Mouse (Mus musculus): ENCODE results near the gene Sptbn1. TPM values are rescaled to one million over a fixed set of nuclear protein-coding genes. Genes with fewer than 3 reads are reported as not detected.

Gene Sptbn1
- polyA plus RNA-seq, 1 experiment = 4.7 TPM

DNA sequence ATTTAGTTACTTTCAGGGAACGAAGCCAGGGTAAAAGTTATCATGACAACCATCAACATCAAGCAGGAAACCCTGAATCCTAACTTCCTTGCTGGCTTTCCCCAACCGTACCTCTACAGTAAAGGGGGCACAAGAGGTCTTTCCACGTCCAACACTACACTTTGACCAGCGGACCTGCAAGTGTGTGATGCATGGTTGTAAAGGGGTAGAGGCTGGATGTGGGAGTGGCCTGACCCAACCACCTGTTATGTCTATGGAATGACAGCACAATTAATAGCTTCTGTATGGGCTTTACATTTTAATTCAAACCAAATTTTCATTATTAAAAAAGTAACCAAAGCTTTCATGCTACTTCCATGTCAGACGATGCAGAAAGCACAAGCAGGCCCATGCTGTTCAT is 96.8 kb downstream of the Sptbn1 start:
- TF ChIP-seq GATA1 (IDR thresholded peaks at IDR 0.05; ENCODE audit: low read length) = no peak

DNA sequence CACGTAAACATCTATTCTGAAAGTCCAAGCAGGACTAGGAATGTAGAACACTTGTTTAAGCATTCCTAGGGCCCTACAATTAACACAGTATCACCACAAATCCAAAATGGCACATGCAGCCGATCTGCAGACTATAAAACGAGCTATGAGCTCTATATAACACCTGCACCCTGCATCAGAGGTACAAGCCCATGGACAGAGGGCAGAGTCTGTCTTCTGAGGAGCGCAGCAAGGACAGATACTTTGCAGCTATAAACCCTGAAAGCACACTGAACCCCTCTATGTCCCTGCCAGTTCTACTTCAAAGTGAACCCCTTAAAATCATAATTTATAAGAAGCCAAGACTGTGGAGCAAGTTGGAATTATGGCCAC is 101.4 kb downstream of the Sptbn1 start:
- TF ChIP-seq GATA1 (IDR thresholded peaks at IDR 0.05; ENCODE audit: low read length) = no peak

DNA sequence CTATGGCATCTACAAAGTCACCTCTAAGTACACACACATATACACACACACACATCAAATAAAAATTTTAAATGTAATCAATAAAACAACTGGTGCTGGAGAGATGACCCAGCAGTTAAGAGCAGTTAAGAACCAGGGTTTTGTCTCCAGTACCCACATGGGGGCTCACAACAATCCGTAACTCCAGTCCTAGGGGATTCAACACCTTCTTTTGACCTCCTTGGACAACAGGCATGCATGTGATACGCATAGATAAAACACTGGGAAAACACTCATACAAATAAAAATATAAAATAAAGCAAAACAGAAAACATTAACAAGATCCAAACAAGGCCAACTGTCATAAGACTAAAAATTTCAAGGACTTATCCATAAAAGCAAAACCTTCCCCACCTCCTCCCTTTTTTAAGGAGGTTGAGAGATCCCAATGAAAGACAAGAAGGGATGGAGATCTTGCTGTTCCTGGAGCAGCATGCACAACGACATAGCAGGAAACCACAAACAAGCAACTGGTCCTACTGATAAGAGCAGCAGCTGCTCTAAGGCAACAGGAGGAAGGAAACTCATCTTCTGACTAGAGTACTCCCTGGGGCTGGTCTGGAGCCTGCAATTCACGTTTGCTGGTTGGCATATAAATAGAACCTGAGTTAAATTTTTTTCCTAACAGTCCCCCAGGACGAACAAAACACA is 102.0 kb downstream of the Sptbn1 start:
- peak; percentile 94 for TF ChIP-seq GATA1 (IDR thresholded peaks at IDR 0.05; ENCODE audit: low read length)

DNA sequence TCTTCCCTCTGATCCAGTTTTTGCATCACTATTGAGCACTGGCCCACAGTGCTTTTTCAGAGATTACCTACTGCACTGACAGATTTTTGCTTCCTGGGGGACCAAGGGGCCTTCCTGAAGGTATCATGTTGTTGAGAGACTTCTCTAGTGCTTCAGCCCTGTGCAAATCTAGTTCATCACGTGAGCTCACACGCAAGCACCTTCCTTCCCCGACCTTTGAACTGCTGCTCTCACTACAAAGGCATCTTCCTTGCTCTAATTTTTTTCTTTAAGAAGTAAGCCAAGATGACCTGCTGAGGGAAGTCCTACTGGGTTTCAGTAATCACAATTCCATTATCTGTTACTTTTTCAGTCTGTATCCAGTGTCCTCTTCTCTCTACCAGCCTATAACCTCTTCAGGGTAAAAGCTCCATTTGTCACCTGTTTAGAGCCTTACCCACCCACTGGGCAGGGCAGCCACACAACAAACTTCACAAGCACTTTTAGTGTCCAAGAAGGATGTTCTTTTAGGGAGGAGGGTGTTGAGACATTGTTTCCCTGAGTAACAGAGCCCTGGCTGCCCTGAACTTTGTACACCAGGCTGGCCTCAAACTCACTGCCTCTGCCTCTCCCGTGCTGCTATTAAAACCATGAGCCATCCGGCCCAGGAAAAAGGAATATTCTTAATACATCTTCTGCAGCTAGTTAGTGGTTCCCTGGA is 103.3 kb downstream of the Sptbn1 start:
- TF ChIP-seq GATA1 (IDR thresholded peaks at IDR 0.05; ENCODE audit: low read length) = no peak

DNA sequence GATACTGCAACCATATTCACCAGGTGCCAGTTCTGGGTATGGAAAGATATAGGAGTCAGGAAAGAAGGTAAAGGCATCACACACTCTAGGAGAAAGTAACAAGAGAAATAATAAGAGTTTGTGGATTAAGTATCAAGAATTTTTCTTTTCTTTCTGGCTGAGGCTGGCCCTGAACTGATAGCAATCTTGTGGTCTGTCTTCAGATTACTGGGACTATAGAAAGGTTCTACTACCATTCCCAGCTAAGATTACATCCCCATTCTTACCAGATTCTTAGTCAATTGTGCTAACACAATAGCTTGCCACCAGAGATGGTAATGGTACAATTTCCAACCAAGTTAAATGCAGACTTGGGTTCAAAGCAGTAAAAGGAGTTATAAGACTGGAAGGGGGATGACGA is 104.1 kb downstream of the Sptbn1 start:
- no peak for TF ChIP-seq GATA1 (IDR thresholded peaks at IDR 0.05; ENCODE audit: low read length)

DNA sequence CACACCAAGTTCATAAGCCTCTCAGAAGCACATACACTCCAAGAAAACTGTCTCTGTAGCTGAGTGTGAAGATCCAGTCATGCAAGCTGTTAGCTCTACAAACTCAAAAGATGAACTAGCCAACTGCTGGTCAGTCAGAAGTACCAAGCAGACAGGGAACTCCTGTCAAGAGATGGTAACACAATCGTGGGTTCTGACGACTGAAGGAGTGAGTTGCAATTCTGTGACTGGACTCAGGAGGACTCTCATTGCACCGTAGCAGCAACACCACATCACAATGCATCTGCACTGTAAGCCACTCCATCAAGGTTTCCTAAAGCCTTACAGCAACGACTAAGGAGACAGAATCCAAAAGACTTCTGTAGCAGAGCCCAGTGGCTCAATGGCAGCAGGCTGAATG is 104.9 kb downstream of the Sptbn1 start:
- no peak for TF ChIP-seq GATA1 (IDR thresholded peaks at IDR 0.05; ENCODE audit: low read length)

DNA sequence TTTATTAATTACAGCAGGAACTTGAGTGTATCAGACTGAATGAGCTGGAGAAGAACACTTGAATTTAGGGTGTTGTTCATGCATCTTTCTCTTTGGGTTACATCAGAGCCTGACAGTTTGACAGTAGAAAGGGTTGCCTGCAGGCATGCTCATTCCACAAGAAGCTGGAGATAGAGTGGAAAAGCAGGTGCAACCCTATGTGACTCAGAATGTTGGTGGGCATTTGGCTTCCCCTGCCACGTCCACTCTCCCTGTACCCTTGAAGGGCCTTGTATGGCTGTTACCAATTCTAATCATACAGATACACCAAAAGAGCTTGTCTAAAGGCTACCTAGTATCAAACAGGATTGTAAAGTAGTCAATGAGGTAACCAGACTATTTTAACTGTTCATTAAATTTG is 106.2 kb downstream of the Sptbn1 start:
- TF ChIP-seq GATA1 (IDR thresholded peaks at IDR 0.05; ENCODE audit: low read length) = no peak

DNA sequence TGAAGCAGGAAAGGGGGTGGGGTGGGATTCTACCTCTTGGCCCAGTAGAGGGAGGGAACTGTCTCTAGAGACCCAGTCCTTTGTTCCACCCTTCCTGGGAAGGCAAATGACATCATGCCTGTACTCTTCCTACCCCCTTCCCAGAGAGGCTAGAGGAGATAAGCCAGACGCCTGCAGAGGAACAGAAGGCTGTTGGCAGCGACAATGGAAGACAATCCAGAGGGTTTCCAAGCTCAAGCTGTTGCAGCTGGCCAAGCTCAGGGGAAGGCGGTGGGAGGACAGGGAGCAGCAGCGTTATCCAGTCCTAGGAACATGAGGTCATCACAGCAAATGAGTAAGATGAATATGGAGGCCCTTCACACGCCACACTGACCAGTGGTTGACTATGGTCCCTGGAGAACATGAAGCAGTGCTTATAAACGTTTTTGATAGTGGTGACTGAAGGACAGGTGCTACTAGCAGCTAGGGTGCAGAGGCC is 106.8 kb downstream of the Sptbn1 start:
- no peak for TF ChIP-seq GATA1 (IDR thresholded peaks at IDR 0.05; ENCODE audit: low read length)

DNA sequence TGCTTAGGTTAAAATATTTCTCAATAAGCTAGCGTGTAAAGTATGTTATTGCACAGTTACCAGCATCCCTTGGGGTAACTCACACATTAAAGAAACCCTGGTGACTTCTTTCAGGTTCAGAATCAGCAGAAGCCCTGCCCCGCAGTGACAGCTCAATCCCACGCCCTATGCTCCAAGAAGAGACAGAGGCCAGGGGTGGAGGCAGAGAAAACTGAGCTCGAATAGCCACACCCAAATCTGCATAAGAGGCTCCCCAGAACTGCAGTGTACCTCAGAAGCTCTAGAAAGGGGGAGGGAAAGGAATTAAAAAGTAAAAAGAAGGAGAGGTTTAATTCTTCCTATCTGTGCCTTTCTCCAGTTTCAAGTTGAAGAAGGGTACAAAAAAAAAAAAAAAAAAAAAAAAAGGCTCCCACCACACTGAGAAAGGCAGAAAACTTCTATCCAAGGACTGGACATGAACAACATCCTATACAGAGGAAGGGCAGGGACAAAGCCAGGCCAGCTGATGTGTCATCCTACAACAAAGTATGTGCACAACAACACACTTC is 107.3 kb downstream of the Sptbn1 start:
- no peak for TF ChIP-seq GATA1 (IDR thresholded peaks at IDR 0.05; ENCODE audit: low read length)

DNA sequence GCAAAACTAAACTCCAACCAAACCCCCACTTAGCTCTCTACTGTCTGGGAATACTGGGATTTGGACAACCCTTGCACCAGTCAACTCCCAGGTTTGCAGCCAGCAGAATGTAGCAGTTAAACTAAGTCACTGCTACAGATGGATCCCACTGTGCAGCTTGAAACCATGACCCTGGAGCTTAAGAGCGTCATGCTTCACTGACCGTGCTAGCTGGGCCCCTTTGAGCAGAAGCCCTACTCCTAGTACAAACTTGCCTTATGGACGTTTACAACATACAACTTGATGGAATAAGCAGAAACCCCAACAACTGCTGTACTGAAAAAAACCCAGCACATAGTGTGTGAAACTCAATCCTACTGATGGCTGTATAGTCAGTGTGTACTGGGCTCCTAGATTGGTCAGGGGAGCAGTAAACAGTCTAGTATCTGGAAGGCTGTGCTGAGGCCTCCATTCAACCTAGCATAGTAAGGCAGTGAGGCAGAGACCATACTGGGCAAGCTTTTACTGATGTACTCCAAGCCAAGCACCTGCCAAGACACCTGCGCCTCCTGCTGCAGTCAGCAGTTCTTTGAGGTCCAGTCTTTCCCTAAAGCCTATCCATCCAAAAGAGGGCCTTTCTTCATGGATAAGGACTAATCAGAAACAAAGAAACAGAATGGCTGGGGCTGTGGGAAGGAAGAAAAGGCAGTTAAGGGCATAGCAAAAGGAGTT is 108.3 kb downstream of the Sptbn1 start:
- TF ChIP-seq GATA1 (IDR thresholded peaks at IDR 0.05; ENCODE audit: low read length) = no peak

DNA sequence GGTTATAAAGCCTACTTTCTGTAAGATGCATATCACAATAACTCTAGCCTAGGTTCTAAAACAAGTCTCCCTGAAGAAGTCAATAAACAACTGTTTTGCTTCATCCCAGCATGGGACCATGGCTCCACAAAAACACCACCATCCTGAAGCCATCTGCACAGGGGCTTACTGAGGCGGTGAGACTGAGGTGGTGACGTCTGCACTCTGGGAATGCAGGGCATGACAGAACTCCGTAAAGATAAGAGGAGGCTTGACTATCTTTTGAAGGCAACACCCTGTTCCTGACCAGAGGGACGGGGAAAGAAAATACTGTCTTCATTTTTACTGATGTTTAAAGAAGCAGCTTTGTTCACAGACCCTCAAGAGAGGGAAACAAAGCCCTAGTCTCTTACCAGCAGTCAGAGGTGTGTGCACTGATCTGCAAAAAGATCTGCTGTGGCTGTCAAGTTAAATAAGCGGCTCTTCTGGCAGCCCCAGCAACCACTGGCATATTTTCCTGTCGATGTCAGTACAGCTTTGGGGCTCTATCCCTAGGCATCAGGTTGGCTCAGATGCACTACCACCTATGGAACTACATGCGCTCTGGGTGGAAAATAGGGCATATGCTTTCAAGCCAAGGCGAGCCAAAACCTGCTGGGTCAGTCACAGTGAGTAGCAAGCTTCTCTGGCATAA is 109.8 kb downstream of the Sptbn1 start:
- no peak for TF ChIP-seq GATA1 (IDR thresholded peaks at IDR 0.05; ENCODE audit: low read length)

DNA sequence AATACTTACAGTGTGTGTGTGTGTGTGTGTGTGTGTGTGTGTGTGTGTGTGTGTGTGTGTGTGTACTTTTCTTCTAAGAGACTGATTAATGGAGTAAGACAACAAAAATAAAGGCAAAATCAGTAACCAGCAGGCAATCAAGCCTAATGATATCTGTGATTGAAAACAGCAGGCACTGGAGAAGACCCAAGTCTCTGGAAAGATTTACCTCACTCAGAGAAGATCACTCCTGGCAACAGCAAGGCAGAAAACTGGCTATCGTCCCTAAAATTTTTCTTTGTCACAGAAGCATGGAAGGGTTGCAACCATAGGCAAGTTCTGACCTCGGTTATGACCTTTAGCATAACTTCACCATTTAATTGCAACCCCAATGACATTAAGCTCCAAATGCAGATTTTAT is 112.1 kb downstream of the Sptbn1 start:
- TF ChIP-seq GATA1 (IDR thresholded peaks at IDR 0.05; ENCODE audit: low read length) = no peak

DNA sequence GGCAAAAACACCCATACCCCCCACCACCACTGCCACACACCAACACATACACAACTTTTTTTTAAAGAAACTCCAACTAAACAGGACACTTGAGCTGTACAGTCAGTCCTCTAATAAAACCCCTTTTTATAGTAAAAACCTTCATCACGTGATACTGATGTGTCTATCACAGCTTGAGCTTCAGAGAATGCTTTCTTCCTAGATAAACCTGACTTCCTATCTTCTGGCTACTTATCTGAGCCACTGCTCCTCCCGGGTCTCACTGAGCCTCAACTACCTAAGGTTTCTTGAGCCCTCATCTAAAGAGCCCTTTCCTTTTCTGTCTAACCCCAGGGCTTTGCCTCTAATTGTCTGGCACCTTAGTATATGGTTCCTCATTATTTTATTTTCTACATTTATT is 113.0 kb downstream of the Sptbn1 start:
- TF ChIP-seq GATA1 (IDR thresholded peaks at IDR 0.05; ENCODE audit: low read length) = peak; percentile 65

DNA sequence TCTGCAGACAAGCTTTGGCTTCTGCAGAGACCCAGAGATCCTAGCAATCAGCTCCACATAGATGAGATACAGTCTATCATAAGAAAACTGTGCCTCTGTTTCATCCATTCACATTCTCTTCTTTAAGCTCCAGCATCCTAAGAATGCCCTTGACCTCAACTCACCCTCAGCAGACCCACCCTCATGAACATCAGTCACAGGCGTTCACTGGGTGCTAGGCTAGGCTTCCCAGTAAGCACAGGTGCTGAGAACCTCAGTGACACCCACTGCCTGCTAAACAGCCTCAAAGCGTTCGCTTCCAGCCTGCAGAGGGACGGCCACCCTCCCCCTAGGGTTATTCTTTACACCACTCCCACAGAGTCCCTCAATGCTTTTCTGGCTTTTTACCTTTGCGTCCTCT is 119.1 kb downstream of the Sptbn1 start:
- TF ChIP-seq GATA1 (IDR thresholded peaks at IDR 0.05; ENCODE audit: low read length) = no peak

DNA sequence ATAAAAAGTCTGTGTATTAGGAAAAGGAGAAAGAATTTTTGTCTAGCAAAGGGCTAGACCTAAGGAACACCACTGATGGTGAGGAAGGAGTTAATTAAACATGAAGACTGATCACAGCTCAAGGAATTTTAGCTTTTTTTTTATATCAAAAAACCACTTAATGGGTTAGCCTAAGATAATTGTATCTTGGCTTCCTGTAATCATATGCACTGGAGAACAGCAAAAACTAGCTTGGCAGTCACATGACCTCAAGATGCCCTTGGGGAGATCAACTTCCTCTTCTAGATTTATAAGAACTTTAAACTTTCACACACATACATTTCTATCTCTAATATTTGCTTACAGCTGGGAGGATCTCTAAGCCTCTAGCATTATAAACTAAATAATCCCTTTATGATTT is 119.6 kb downstream of the Sptbn1 start:
- no peak for TF ChIP-seq GATA1 (IDR thresholded peaks at IDR 0.05; ENCODE audit: low read length)

DNA sequence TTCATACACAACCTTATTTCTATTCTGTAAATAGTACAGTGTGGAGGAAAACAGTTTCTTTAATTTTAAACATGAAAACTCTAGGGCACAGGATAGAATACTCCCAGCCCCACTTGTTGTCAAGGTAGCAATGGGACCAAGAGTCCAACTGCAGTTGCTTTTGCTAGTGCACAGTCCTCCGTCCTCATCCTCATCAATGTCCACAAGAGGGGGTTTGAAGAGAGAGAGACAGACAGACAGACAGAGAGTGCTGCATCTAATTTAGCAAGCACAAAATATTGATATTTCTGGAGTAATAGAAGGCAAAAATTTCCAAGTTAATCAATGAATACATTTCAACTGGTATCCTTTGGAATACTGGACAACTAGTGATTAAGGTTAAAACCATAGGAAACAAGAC is 120.1 kb downstream of the Sptbn1 start:
- no peak for TF ChIP-seq GATA1 (IDR thresholded peaks at IDR 0.05; ENCODE audit: low read length)

Data from G1E-ER4 (cell line).